Mouse (Mus musculus): ENCODE measurements at regions not wholly inside any gene's neighbourhood (a gene's known extent, or its start where the extent isn't known, plus 50 kb on each side); places are given as distances from the start of the nearest gene placed in this dataset.

DNA sequence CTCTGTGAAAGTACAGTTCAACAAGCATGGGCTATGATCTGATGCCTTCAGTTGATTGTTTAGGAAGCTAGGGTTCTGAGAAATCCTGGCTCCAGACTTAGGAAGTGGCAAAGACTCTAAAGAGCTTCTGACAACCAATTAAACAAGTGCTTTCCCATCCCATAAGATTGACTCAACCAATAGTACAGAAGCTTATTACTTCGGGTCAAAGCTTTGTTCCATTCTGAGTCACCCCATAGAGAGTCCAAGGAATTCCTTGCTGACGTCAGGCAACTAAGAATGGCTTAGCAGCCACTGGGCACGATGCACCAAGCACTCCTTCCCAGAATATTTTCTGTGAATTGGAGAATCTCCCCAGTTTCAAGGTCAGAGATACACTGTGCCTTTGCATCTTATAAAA lies 59.0 kb upstream of the Ntm start:
- Histone ChIP-seq H3K4me1 (ENCODE audit: control insufficient read depth, insufficient read depth, low read length) (no peaks in the 10 kb centered on the region), H3K27ac (ENCODE audit: low read depth, low read length) (no peak overlapping the region), H3K4me2 (ENCODE audit: low read depth) (no peak overlapping the region), H3K4me3 (ENCODE audit: low read depth, low read length) (no peak overlapping the region), H3K9me3 (ENCODE audit: control insufficient read depth, low read length) (no peaks in the 10 kb centered on the region), H3K36me3 (ENCODE audit: control insufficient read depth, insufficient read depth, low read length) (no peaks in the 10 kb centered on the region), H3K27me3 (ENCODE audit: control insufficient read depth, insufficient read depth, low read length) (no peaks in the 10 kb centered on the region), H3K9ac (ENCODE audit: low read length) (no peak overlapping the region)
- ATAC-seq (ENCODE audit: insufficient read depth, low FRiP score, low TSS enrichment) (no peak), DNase-seq (ENCODE audit: low spot score) (no peak)
- 78% methylated on average over 3 of the region's 3 CpGs for WGBS

DNA sequence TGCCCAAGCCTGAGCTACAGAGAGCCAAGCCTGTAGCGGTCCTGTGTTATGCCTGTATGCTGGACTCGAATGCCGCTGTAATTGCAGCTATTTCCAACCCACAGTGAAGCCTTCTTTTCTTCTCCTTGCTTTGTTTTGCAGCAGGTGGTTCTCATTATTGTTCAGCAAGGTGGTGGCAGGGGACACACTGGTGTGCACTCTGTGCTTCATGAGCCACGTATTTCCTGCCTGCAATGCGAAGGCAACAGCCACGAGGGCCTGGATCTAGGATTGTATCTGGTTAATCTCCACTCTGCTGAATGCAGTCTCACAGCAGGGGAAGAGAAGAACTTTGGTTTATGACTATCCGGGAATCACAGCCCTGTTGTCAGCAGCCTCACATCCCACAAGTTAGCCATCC lies 62.3 kb upstream of the Ntm start:
- Histone ChIP-seq H3K36me3 (ENCODE audit: control insufficient read depth, insufficient read depth, low read length) (no peaks in the 10 kb centered on the region), H3K4me3 (ENCODE audit: low read depth, low read length) (no peak overlapping the region), H3K9me3 (ENCODE audit: control insufficient read depth, low read length) (no peaks in the 10 kb centered on the region), H3K4me1 (ENCODE audit: control insufficient read depth, insufficient read depth, low read length) (no peaks in the 10 kb centered on the region), H3K4me2 (ENCODE audit: low read depth) (no peak overlapping the region), H3K27me3 (ENCODE audit: control insufficient read depth, insufficient read depth, low read length) (no peaks in the 10 kb centered on the region), H3K9ac (ENCODE audit: low read length) (no peak overlapping the region), H3K27ac (ENCODE audit: low read depth, low read length) (no peak overlapping the region)
- 40% methylated on average over 7 of the region's 7 CpGs for WGBS
- DNase-seq (ENCODE audit: low spot score) (no peak), ATAC-seq (ENCODE audit: insufficient read depth, low FRiP score, low TSS enrichment) (no peak)

DNA sequence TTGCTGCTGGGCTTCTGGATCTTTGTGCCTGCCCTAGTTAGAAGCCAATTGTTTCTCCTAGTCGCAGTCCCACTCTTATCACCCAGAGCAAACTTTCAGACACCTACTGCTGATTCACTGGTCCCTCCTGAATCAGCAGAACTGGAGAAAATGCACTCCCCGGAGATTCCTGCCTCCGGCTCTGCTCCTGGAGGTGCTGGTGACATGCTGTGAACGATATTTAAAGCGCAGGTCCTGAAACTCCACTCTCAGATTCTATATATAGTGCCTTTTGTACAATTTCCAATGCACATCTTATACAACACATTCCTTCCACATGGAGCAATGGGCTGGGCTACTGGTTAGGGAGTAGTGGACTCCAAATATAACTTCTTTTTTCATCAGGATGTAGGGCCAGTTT lies 64.0 kb upstream of the Ntm start:
- DNase-seq (ENCODE audit: low spot score) = no peak
- Histone ChIP-seq H3K4me2 (ENCODE audit: low read depth) (no peak overlapping the region), H3K36me3 (ENCODE audit: control insufficient read depth, insufficient read depth, low read length) (no peaks in the 10 kb centered on the region), H3K4me3 (ENCODE audit: low read depth, low read length) (no peak overlapping the region), H3K27me3 (ENCODE audit: control insufficient read depth, insufficient read depth, low read length) (no peaks in the 10 kb centered on the region), H3K9me3 (ENCODE audit: control insufficient read depth, low read length) (no peaks in the 10 kb centered on the region), H3K27ac (ENCODE audit: low read depth, low read length) (no peak overlapping the region), H3K9ac (ENCODE audit: low read length) (no peak overlapping the region), H3K4me1 (ENCODE audit: control insufficient read depth, insufficient read depth, low read length) (no peaks in the 10 kb centered on the region)
- no peak for ATAC-seq (ENCODE audit: insufficient read depth, low FRiP score, low TSS enrichment)
- WGBS = 88% methylated on average over 5 of the region's 5 CpGs

GRCm38 (mm10) chr9:30040396-30040795 lies 77.5 kb upstream of the Ntm start:
- WGBS = 24% methylated on average over 4 of the region's 4 CpGs
- no peak for ATAC-seq (ENCODE audit: insufficient read depth, low FRiP score, low TSS enrichment)

DNA sequence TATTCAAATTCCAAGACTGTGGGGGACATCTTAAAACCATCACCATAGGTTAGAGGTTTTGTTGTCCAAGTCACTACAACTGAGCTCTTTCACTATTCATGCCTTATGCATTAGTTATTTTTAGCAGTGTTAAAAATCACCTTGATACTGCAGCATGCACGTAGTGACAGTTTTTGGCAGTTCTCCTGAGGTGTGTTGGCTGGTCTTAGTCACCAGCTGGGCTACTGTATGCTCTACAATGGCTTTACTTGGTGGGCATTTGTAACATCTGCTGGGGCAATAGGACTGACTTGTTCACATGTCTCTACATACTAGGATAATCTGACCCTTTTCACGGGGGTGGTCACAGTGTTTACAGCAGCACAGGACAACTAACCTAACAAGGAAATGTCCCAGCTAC lies 101.6 kb upstream of the Ntm start:
- Histone ChIP-seq H3K9me3 (ENCODE audit: control insufficient read depth, low read length) (no peaks in the 10 kb centered on the region), H3K4me3 (ENCODE audit: low read depth, low read length) (no peak overlapping the region), H3K27me3 (ENCODE audit: control insufficient read depth, insufficient read depth, low read length) (no peaks in the 10 kb centered on the region), H3K9ac (ENCODE audit: low read length) (no peak overlapping the region), H3K36me3 (ENCODE audit: control insufficient read depth, insufficient read depth, low read length) (no peaks in the 10 kb centered on the region), H3K27ac (ENCODE audit: low read depth, low read length) (no peak overlapping the region), H3K4me2 (ENCODE audit: low read depth) (no peak overlapping the region), H3K4me1 (ENCODE audit: control insufficient read depth, insufficient read depth, low read length) (no peaks in the 10 kb centered on the region)
- DNase-seq (ENCODE audit: low spot score) (no peak), ATAC-seq (ENCODE audit: insufficient read depth, low FRiP score, low TSS enrichment) (no peak)
- 86% methylated on average over 2 of the region's 2 CpGs for WGBS

More at GRCm38 (mm10) chr9:30040396-30040795, 77.5 kb upstream of the Ntm start:
- Histone ChIP-seq H3K27me3 (ENCODE audit: control insufficient read depth, insufficient read depth, low read length) (no peaks in the 10 kb centered on the region), H3K36me3 (ENCODE audit: control insufficient read depth, insufficient read depth, low read length) (no peaks in the 10 kb centered on the region), H3K9ac (ENCODE audit: low read length) (no peak overlapping the region), H3K27ac (ENCODE audit: low read depth, low read length) (no peak overlapping the region), H3K4me3 (ENCODE audit: low read depth, low read length) (no peak overlapping the region), H3K4me1 (ENCODE audit: control insufficient read depth, insufficient read depth, low read length) (no peaks in the 10 kb centered on the region), H3K9me3 (ENCODE audit: control insufficient read depth, low read length) (no peaks in the 10 kb centered on the region), H3K4me2 (ENCODE audit: low read depth) (no peak overlapping the region)
- peak; percentile 26 for DNase-seq (ENCODE audit: low spot score)

GRCm38 (mm10) chr9:30067980-30068379 lies 105.0 kb upstream of the Ntm start:
- no peak overlapping the region for H3K27ac ChIP-seq (ENCODE audit: low read depth, low read length)
- no peak overlapping the region for H3K4me3 ChIP-seq (ENCODE audit: low read depth, low read length)
- ATAC-seq (ENCODE audit: insufficient read depth, low FRiP score, low TSS enrichment) = no peak
- no peak for DNase-seq (ENCODE audit: low spot score)
- 81% methylated on average over 7 of the region's 7 CpGs for WGBS
- no peaks in the 10 kb centered on the region for H3K9me3 ChIP-seq (ENCODE audit: control insufficient read depth, low read length)
- no peaks in the 10 kb centered on the region for H3K4me1 ChIP-seq (ENCODE audit: control insufficient read depth, insufficient read depth, low read length)
- H3K9ac ChIP-seq (ENCODE audit: low read length) = no peak overlapping the region
- H3K36me3 ChIP-seq (ENCODE audit: control insufficient read depth, insufficient read depth, low read length) = no peaks in the 10 kb centered on the region
- no peaks in the 10 kb centered on the region for H3K27me3 ChIP-seq (ENCODE audit: control insufficient read depth, insufficient read depth, low read length)
- H3K4me2 ChIP-seq (ENCODE audit: low read depth) = no peak overlapping the region

DNA sequence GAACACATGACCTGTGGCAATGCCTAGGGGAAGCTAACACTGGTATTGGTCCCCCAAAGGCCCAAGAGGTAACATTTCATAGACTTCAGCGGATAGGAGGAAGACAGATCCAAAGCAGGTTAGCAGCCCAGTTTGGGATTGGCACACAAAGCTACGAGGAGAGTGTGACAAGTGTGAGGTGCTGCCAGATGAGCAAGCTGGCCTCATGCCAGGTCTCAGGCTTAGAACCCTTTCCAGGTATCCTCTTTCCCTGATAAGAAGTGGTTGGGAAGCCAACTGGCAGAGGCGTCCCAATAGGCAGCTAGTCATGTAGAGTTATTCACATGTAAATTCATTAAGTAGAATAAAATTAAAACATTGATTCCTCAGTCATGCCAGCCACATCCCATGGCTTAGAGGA lies 112.3 kb upstream of the Ntm start:
- ATAC-seq (ENCODE audit: insufficient read depth, low FRiP score, low TSS enrichment) (no peak), DNase-seq (ENCODE audit: low spot score) (no peak)
- Histone ChIP-seq H3K27me3 (ENCODE audit: control insufficient read depth, insufficient read depth, low read length) (no peaks in the 10 kb centered on the region), H3K27ac (ENCODE audit: low read depth, low read length) (no peak overlapping the region), H3K9me3 (ENCODE audit: control insufficient read depth, low read length) (no peaks in the 10 kb centered on the region), H3K9ac (ENCODE audit: low read length) (no peak overlapping the region), H3K4me2 (ENCODE audit: low read depth) (no peak overlapping the region), H3K4me1 (ENCODE audit: control insufficient read depth, insufficient read depth, low read length) (no peaks in the 10 kb centered on the region), H3K4me3 (ENCODE audit: low read depth, low read length) (no peak overlapping the region), H3K36me3 (ENCODE audit: control insufficient read depth, insufficient read depth, low read length) (no peaks in the 10 kb centered on the region)
- WGBS = 92% methylated on average over 3 of the region's 3 CpGs

DNA sequence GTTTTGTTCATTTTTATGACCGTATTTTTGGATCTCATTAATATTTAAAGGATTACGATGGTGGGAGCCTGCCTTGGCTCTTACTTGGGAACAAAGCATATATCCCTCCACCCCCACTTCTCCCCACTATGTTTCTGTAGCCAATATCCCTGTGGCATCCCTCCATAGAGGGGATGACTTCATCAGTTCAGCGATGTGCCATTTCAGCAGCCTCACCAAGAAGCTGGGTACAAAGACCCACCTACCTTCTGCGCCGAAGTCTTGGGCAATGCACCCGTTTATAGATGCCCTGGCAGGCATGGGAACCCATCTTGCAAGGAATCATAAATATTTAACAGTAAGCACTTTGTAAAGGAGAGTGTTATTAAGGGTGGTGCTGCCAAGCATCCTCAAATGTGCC lies 113.1 kb upstream of the Ntm start:
- 87% methylated on average over 6 of the region's 6 CpGs for WGBS

GRCm38 (mm10) chr9:30076482-30076881 lies 113.5 kb upstream of the Ntm start:
- H3K27me3 ChIP-seq (ENCODE audit: control insufficient read depth, insufficient read depth, low read length) = no peaks in the 10 kb centered on the region
- no peak for ATAC-seq (ENCODE audit: insufficient read depth, low FRiP score, low TSS enrichment)
- 22% methylated on average over 3 of the region's 3 CpGs for WGBS
- DNase-seq (ENCODE audit: low spot score) = no peak
- H3K4me2 ChIP-seq (ENCODE audit: low read depth) = no peak overlapping the region
- no peak overlapping the region for H3K4me3 ChIP-seq (ENCODE audit: low read depth, low read length)
- no peaks in the 10 kb centered on the region for H3K9me3 ChIP-seq (ENCODE audit: control insufficient read depth, low read length)
- no peak overlapping the region for H3K27ac ChIP-seq (ENCODE audit: low read depth, low read length)
- no peak overlapping the region for H3K9ac ChIP-seq (ENCODE audit: low read length)
- no peaks in the 10 kb centered on the region for H3K36me3 ChIP-seq (ENCODE audit: control insufficient read depth, insufficient read depth, low read length)
- no peaks in the 10 kb centered on the region for H3K4me1 ChIP-seq (ENCODE audit: control insufficient read depth, insufficient read depth, low read length)

More for the DNA sequence above, 113.1 kb upstream of the Ntm start:
- DNase-seq (ENCODE audit: low spot score) (no peak), ATAC-seq (ENCODE audit: insufficient read depth, low FRiP score, low TSS enrichment) (no peak)
- H3K4me3 ChIP-seq (ENCODE audit: low read depth, low read length) = no peak overlapping the region
- H3K9me3 ChIP-seq (ENCODE audit: control insufficient read depth, low read length) = no peaks in the 10 kb centered on the region
- H3K4me2 ChIP-seq (ENCODE audit: low read depth) = no peak overlapping the region
- no peak overlapping the region for H3K9ac ChIP-seq (ENCODE audit: low read length)
- no peaks in the 10 kb centered on the region for H3K4me1 ChIP-seq (ENCODE audit: control insufficient read depth, insufficient read depth, low read length)
- H3K27me3 ChIP-seq (ENCODE audit: control insufficient read depth, insufficient read depth, low read length) = no peaks in the 10 kb centered on the region
- H3K36me3 ChIP-seq (ENCODE audit: control insufficient read depth, insufficient read depth, low read length) = no peaks in the 10 kb centered on the region
- H3K27ac ChIP-seq (ENCODE audit: low read depth, low read length) = no peak overlapping the region
